ENCODE assay signal across 14 mouse cellular contexts in genomic region chr10:21826793-21827504, GRCm38 (mm10). TPM values are rescaled to one million over a fixed set of nuclear protein-coding genes. Genes with fewer than 3 reads are reported as not detected.
DNase-seq lines count a peak whose midpoint lies in the region; ATAC-seq and TF ChIP-seq lines count a peak whose summit lies in the region.
"Had no signal": no experiment of that assay in that cellular context is flagged by ENCODE, and none has a peak within 500 bp of the region (broad histone marks: within the 10 kb centered on the region; RNA-seq: fewer than 3 reads in every experiment).

No protein-coding gene starts in this region.

- no peaks in the 10 kb centered on the region for H3K4me1 ChIP-seq in kidney, adult 2 months (ENCODE audit: control insufficient read depth, insufficient read depth, low read length)
- peaks cover 65% of the 10 kb centered on the region for H3K4me1 ChIP-seq in G1E (ENCODE audit: insufficient read depth, low read depth, low read length)
- peaks cover 33% of the 10 kb centered on the region for H3K4me1 ChIP-seq in liver, embryonic 12.5 days
- 0 out of 2 replicates have a peak, but pooled peaks cover 6% of the 10 kb centered on the region for H3K4me1 ChIP-seq in stomach, embryonic 16.5 days (ENCODE audit: control insufficient read depth, insufficient read depth, low read length)

- peak; percentile 31 for ATAC-seq in G1E (ENCODE audit: extremely low read depth, insufficient number of reproducible peaks, low FRiP score, poor library complexity, severe bottlenecking)
- no peak for ATAC-seq in liver, embryonic 12.5 days
- no peak for ATAC-seq in stomach, embryonic 16.5 days (ENCODE audit: insufficient read depth, low FRiP score)
- no peak for ATAC-seq in CD4-positive, CD25-positive, alpha-beta regulatory T cell, adult 4 months
- ATAC-seq: forebrain, embryonic 16.5 days had no signal

- TF ChIP-seq POLR2A in kidney, adult 2 months (IDR thresholded peaks at IDR 0.05; ENCODE audit: low read depth, low read length) = no peak

- peak; percentile 77 for DNase-seq in kidney, adult 2 months
- DNase-seq in kidney, postnatal 4 days = no peak
- DNase-seq in G1E (ENCODE audit: low spot score) = peak; percentile 28
- no peak for DNase-seq in left cerebral cortex, postnatal 10 days (ENCODE audit: extremely low spot score in 1 of 2, low spot score in 2 of 2)
- DNase-seq in embryo, embryonic 11 days = no peak
- DNase-seq: heart, adult 2 months; kidney, postnatal 14 days; lung, postnatal 10 days had no signal

- no peaks in the 10 kb centered on the region for H3K27me3 ChIP-seq in kidney, adult 2 months (replicated peaks; ENCODE audit: control insufficient read depth, insufficient read depth, low read length)
- H3K27me3 ChIP-seq in G1E (ENCODE audit: insufficient read depth, low read length) = no peaks in the 10 kb centered on the region
- H3K27me3 ChIP-seq in liver, embryonic 12.5 days (replicated peaks) = no peaks in the 10 kb centered on the region
- no peaks in the 10 kb centered on the region for H3K27me3 ChIP-seq in stomach, embryonic 16.5 days (ENCODE audit: control insufficient read depth, insufficient read depth, low read length)
- H3K27me3 ChIP-seq: embryonic facial prominence, embryonic 12.5 days had no signal

- H3K9ac ChIP-seq in liver, embryonic 12.5 days = no peak overlapping the region
- no peak overlapping the region for H3K9ac ChIP-seq in stomach, embryonic 16.5 days (ENCODE audit: low read length)
- H3K9ac ChIP-seq: embryonic facial prominence, embryonic 12.5 days had no signal

- TF ChIP-seq CTCF in kidney, adult 2 months (conservative IDR thresholded peaks at IDR 0.05; ENCODE audit: insufficient read depth, insufficient read length, low read depth, low read length) = no peak
- TF ChIP-seq CTCF in G1E (IDR thresholded peaks at IDR 0.05; ENCODE audit: low read depth, low read length) = no peak

- H3K4me2 ChIP-seq in liver, embryonic 12.5 days = peak overlapping the region; percentile 51
- H3K4me2 ChIP-seq in stomach, embryonic 16.5 days (ENCODE audit: low read depth, low read length) = no peak overlapping the region
- H3K4me2 ChIP-seq: embryonic facial prominence, embryonic 12.5 days had no signal

- H3K9me3 ChIP-seq in G1E (replicated peaks) = no peaks in the 10 kb centered on the region
- H3K9me3 ChIP-seq in liver, embryonic 12.5 days (replicated peaks) = no peaks in the 10 kb centered on the region
- no peaks in the 10 kb centered on the region for H3K9me3 ChIP-seq in stomach, embryonic 16.5 days (replicated peaks; ENCODE audit: control insufficient read depth, low read length)
- H3K9me3 ChIP-seq: embryonic facial prominence, embryonic 12.5 days; hindbrain, embryonic 10.5 days had no signal

- H3K4me3 ChIP-seq in kidney, adult 2 months (ENCODE audit: insufficient read depth, low read depth, low read length) = no peak overlapping the region
- peak overlapping the region; percentile 63 for H3K4me3 ChIP-seq in G1E (ENCODE audit: low read depth, low read length)
- H3K4me3 ChIP-seq in liver, embryonic 12.5 days = peak overlapping the region; percentile 9; the same call in 1 of the 2 replicates
- H3K4me3 ChIP-seq in stomach, embryonic 16.5 days (replicated peaks; ENCODE audit: low read length) = no peak overlapping the region
- H3K4me3 ChIP-seq: embryonic facial prominence, embryonic 12.5 days; heart, adult 2 months; hindbrain, embryonic 10.5 days had no signal

- intact Hi-C loops in left cerebral cortex, postnatal 10 days (cut with DNase I) = no loop called here

- WGBS in kidney, adult 2 months = 59% methylated on average over 5 of the region's 5 CpGs
- WGBS in liver, embryonic 12.5 days (ENCODE audit: insufficient replicate concordance) = 20% methylated on average over 5 of the region's 5 CpGs
- WGBS in stomach, embryonic 16.5 days = 58% methylated on average over 5 of the region's 5 CpGs

- H3K27ac ChIP-seq in kidney, adult 2 months (ENCODE audit: insufficient read depth, low read depth, low read length) = no peak overlapping the region
- H3K27ac ChIP-seq in liver, embryonic 12.5 days = 0 out of 2 replicates have a peak overlapping the region, but pooled peaks have one; percentile 45
- H3K27ac ChIP-seq in stomach, embryonic 16.5 days (ENCODE audit: low read length) = peak overlapping the region; percentile 47
- H3K27ac ChIP-seq: embryonic facial prominence, embryonic 12.5 days; heart, adult 2 months; hindbrain, embryonic 10.5 days had no signal

- H3K36me3 ChIP-seq in kidney, adult 2 months (ENCODE audit: control insufficient read depth, insufficient read depth, low read length) = no peaks in the 10 kb centered on the region
- peaks cover 11% of the 10 kb centered on the region for H3K36me3 ChIP-seq in G1E (replicated peaks)
- H3K36me3 ChIP-seq in liver, embryonic 12.5 days = no peaks in the 10 kb centered on the region
- no peaks in the 10 kb centered on the region for H3K36me3 ChIP-seq in stomach, embryonic 16.5 days (ENCODE audit: control insufficient read depth, insufficient read depth, low read length)
- H3K36me3 ChIP-seq: embryonic facial prominence, embryonic 12.5 days; hindbrain, embryonic 10.5 days had no signal

RNA-seq across cellular contexts. Expression of gene Sgk1, which starts 55.0 kb away (rescaled TPM):
- 73.3 and 76.5 TPM in 2 replicates for polyA plus RNA-seq in kidney, adult 2 months (2012; rRNA removed)
- total RNA-seq in G1E (2014; fragmentation: Nextera tagmentation) = 90.7 and 111 TPM in 2 replicates
- 36.8 and 42.3 TPM in 2 replicates for total RNA-seq in G1E (2017)
- 2.0 and 3.0 TPM in 2 replicates for polyA plus RNA-seq in G1E (2012)
- polyA plus RNA-seq in liver, embryonic 12.5 days (2016; fragmentation: Nextera tagmentation; extraction: Ambion mirVana) = 11.6 and 12.2 TPM in 2 replicates
- 34.3 and 35.9 TPM in 2 replicates for polyA plus RNA-seq in stomach, embryonic 16.5 days (2015; fragmentation: Nextera tagmentation; extraction: Ambion mirVana)
- 10 to 100 TPM; 70.4 to 86.9 TPM for total RNA-seq in left cerebral cortex, postnatal 10 days (2021)
- 10 to 100 TPM; 22.2 to 26.6 TPM for polyA plus RNA-seq in CD4-positive, CD25-positive, alpha-beta regulatory T cell, adult 4 months (2017; shearing (Covaris generic))

Comparison
In these comparisons a context has a peak if more than half of its experiments do, and no peak if none do; other contexts are left out.
1. DNase-seq: peak in kidney, adult 2 months (single experiment) and G1E (single experiment); none in kidney, postnatal 4 days (0 of 2), left cerebral cortex, postnatal 10 days (0 of 2) and embryo, embryonic 11 days (single experiment).
2. H3K4me3 ChIP-seq: peak in G1E (single experiment) and liver, embryonic 12.5 days (single experiment); none in kidney, adult 2 months (single experiment) and stomach, embryonic 16.5 days (single experiment).